Mouse (Mus musculus): Measurements from ENCODE around the gene Gm45713.
"Not testable (repeated sequence)": the region's sequence is repeated elsewhere in the genome, so short reads cannot be mapped to it uniquely, and the experiment has no call there.

The Gm45713 gene

DNA sequence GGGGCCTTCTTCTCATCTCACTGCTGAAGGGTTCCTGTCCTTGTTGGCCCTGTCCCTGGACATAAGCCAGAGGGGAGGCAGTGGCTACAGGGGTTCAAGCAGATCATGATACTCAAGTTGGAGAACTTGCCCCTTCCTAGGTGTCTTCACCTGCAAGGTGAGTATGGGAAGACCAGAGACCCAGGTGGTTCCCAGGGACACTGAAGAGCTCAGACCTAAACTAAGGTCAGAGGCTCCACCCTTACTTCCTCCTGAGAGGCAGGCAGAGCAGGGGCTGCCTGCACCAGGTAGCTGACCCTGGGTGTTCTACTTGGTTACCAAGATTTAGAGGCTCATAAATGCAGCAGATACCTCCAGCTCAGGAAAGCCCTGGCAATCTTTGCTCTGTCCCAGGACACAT, 14.1 kb downstream of the Gm45713 start:
- DNase-seq: no peak

DNA sequence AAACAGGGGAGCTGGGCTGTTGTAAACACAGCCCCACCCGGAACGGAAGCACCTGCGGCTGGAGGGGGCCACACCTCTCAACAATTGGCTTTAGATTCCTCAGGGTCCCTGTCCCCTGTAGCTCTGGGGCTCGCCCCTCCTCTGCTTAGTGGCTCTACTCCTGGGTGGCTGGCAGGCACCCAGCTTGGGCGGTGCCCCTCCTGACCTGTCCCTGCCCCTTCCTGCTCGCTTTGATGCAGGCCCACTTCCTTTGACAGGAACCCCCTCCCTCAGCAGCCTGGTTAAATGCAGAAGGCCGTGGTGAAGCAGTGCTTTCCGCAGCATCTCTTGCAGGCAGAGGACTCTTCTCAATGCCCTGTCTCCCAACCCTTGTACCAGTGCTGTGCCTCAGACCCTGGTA, 14.6 kb downstream of the Gm45713 start:
- DNase-seq: no peak

DNA sequence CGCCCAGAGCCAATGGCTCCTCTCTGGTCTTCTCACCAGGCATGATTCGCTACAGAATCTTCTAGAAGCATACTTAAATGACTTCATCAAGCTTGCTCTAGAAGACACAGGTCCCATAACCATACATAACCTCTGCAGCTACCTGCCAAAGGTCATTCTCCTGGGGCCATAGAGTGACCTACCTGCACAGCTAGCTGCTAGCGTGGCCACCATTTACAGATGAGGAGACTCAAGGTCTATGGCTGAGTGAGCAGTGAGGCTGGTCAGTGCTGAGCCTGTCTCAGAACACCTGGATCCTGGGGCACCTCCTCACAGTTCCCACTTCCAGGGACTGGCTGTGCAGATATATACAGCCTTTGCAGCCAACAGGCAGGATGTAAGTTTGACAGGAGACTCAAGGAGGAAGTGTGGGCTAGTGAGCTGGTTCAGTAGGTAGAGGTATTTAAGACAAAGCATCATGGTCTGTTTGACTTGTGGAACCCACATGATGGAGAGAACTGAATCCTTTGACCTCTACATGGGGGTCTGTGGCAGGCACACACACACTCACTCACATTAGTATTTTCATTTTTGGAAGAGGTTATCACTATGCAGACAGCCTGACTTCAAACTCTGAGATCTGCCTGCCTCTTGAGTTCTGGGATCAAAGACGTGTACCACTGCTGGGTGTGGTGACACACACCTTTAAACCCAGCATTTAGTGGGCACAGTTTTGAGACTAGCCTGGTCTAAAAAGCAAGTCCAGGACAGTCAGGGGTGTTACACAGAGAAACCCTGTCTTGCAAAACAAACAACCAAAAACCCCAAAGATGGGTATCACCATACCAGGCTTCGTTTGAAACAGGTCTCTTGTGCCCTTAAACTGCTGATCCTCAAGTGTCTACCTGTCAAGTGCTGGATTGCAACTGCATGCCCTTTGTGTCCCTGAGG, 16.0 kb downstream of the Gm45713 start:
- no peak for DNase-seq

DNA sequence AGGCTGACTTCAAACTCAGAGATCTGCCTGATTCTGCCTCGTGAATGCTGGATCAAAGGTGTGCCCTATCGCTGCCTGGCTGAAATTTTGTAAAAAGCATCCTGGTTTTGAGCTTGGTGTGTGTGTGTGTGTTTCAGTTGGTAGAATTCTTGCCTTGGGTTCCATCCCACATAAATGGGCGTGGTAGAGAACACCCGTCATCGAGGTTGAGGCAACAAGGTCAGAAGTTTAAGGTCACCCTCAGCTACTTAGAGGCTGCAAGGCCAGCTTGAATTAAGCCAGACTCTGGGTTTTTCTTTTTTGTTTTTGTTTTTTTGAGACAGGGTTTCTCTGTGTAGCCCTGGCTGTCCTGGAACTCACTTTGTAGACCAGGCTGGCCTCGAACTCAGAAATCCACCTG, 17.7 kb downstream of the Gm45713 start:
- DNase-seq: no peak

DNA sequence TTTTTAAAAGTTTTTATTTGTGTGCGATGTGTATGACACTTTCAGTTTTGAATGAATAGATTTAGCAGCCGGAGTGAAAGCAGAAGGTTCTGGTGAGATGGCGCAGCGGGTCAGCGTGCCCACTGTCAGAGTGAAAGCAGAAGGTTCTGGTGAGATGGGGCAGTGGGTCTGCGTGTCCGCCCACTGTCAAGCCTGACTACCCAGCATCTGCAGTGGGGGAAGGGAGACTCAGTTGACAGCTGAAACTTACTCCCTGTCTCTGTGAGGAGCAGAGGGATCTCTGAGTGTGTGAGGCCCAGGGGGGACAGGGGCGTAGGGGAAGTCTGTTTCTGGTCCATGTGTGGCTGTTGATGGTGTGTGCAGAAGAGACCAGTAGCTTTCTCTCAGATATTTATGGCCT, 18.5 kb downstream of the Gm45713 start:
- no peak for DNase-seq

DNA sequence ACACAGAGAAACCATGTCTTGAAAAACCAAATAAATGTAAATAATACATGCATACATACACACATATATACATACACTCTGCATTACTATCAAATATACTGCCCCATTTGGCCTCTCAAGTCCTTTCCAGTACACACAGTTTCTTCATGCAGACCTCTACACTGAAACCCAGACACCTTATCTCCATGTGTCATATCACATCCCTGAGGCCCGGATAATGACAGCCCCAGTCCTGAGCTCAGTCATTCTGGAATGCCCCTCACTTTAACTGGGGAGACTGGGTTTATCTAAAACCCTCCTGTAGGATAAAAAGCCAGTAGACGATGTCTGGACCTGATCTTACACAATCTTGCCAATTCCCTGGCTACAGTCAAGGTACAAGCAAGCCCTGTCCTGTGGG, 22.6 kb downstream of the Gm45713 start:
- no peak for DNase-seq

DNA sequence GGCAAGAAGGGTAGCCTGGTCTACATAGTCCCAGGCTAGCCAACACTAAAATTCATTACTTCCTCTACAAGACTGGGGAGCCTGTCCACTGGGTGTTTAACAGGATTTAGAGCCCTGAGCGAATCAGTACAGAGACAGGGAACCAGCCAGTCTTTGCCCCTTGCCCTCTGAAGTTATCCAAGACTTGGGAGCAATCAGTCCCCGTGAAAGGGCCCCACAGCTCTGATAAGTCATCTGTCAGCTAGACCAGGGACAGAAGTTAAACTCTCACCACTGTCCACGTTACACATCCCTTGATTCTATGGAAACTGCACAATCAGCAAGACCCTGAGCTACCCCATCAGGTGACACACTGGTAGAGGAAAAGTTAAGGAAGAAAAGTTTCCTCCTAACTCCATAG, 23.5 kb downstream of the Gm45713 start:
- no peak for DNase-seq

DNA sequence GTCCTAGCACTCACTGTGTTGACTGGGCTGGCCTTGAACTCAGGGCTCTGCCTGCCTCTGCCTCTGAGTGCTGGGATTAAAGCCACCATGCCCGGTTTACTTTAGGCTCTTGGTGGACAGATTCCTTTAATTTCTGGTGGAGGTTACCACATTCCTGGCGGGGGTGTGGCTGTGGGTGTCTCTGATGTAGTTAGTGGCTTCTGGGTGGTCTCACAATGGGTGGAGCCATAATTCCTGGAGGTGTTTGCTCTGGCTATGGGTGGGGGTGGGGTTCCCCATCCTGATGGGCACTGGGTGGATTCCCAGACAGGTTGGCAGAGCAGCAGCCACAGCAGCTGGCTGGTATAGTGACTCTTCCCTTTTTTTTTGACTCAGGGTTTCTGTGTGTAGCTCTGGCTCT, 24.1 kb downstream of the Gm45713 start:
- DNase-seq: no peak

DNA sequence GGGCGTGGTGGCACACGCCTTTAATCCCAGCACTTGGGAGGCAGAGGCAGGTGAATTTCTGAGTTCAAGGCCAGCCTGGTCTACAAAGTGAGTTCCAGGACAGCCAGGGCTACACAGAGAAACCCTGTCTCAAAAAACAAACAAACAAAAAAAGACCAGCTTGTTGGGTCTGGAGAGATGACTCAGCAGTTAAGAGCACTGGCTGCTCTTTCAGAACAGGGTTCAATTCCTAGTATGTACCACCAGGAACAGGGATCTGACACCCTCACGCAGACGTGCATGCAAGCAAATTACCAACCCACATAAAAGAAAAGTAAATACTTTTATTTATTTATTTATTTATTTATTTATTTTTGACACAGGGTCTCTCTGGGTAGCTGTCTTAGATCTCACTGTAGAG, 25.9 kb downstream of the Gm45713 start:
- DNase-seq: not testable (repeated sequence)

DNA sequence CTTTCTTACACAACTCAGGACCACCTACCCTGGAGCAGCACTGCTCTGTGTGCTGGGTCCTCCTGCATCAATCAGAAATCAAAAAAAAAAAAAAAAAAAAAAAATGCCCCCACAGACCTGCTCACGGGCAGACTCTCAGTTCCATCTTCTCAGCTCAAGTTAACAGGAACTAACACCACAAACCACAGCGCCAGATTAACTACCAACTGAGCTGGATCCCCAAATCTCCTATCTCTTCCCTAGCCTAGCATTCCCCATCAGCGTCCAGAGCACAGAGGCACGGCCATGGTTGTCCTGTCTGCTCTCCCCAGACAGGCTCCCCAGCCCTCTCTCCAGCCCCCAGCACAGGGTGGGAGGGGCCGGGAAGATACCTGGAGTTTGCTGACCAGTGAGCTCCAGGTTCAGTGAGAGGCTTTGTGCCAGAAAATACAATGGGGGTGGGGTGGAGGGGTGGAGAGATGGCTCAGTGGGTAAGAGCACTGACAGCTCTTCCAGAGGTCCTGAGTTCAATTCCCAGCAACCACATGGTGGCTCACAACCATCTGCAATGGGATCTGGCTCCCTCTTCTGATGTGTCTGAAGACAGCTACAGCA, 28.9 kb downstream of the Gm45713 start:
- no peak for DNase-seq

DNA sequence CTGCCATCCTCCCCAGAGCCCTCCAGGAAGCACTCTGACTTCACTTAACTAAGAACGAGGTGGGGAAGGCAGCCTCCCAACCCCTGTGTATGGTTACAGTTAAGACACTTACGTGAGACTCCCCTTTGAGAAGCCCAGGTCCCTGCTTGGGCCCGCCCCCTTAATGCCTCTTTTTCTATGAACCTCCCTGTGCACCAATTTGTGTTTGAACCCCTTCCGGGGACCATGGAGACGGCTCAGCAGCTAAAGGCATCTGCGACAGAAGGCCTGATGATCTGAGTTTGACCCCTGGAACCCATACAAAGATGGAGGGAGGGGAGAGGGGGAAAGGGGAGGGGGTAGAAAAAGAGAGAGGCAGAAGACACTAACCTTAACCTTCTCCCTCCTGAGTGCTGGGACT, 29.6 kb downstream of the Gm45713 start:
- no peak for DNase-seq

DNA sequence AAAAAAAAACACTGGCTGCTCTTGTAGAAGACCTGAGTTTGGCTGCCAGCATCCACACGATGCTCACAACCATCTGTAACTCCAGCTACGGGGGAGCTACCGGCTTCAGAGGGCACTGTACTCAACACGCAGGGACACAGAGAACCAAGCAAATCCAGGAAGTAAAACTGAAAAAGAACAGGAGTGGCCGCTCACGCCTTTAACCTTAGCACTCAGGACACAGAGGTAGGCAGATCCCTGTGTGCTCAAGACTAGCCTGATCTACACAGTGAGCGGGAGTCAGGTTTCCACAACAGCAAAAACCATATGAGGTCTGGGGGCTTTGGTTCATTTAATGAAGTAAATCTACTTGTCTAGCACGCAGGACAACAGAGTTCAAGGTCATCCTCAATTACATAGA, 30.5 kb downstream of the Gm45713 start:
- DNase-seq: no peak

DNA sequence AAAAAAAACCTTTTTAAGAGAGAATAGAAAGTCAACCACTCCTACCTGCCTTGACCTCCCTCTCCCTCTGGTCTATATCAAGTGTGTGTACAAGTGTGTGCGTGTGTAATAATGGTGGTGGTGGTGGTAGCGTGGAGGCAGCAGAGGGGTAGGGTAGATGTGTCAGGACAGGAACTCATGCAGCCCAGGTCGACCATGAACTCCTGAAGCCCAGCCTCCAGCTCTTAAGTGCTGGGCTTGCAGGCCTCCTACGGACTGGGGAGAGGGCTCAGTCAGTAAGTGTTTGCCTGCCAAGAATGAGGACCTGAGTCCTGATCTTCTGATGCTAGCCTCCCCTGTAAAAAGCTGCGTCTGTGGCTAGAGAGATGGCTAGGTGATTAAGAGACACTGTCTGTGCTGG, 31.1 kb downstream of the Gm45713 start:
- DNase-seq: no peak

DNA sequence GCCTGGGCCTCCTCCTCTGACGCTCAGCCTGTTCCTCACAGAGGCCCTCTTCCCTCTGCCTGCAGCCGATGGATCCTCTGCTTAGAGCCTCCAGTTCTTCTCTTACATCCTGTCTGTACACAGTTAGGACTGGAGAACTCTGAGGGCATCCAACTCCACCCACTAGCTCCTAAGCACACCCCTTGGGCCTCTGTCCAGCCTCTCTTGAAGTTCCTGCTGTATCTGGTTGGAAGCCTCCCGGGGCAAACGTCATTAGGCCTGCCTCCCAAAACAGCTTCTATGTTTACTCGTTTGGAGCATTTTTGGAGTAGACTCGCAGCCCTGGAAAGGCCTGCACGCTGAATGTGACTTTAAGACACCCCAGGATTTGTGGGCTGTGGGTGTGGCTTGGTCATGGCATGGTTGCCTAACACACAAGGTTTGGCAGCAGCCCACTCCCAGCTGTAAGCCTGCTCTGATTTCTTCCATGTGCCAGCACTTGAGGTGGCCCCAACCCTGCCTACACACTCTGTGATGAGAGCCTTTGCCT, 32.3 kb downstream of the Gm45713 start, which contains the start of gene Fcgrt:
Gene Fcgrt, minus strand, starts transcription at position 200 of the 529 bp plus-strand sequence.
- peak; percentile 41 for DNase-seq

DNA sequence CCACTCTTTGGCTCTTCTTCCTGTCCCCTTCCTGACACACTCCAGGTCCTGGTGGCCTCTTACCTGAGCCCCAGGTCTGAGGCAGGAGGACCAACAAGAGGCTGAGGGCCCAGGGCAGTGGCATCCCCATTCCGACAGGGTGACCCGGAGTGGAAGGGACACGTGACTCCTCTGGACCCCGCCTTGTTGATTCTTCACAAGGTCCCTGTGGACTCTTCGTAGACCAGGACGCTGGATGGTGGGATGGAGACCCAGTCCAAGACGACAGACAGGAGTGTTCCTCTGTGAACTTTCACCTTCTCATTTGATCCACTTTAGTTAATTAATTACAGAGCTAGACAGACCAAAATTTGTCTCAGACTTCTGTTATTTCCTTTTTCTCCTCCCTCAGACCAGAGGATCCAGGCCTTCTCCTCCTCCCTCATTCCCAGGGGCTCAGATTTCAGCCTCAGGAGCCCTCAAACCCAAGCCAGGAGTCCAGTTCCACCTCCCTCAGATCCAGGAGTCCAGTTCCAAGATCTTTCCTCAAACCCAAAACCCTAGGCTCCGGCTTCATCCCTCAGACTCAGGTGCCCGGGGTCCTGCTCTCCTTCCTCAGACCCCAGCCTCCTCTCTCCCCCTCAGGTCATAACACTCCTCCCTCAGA, 33.0 kb downstream of the Gm45713 start:
- no peak for DNase-seq

DNA sequence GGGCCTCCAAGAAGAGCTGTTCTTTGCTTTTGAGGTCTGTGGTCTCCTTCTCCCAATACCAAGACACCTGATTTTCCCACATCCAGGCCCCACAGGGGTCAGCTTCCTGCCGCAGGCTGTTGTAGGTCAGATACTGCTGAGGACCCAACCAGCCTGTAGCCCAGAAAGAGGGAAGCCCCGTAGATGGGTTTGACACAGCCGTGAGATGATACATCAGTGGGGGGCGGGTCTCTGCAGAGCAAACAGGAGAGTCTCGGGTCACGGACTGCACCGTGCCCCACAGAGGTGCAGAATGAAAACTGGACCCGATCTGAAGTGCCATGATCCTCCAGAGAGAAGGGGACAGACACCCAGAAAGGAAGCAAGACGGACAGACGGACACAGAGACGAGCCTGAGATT, 33.6 kb downstream of the Gm45713 start:
- no peak for DNase-seq

DNA sequence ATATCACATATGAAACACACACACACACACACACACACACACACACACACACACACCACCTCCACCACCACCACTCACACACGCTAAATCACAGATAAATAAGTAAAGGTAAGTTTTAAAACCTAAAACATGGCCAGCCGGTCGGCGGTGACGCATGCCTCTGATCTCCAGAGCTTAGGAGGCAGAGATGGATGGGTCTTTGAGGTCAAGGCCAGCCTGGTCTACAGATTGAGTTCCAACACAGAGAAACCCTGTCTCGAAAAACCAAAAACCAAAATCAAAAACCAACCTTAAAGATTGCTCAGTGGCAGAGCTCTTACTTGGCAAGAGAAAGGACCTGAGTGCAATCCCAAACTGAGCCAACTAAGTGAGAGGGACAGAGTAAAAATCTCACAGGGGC, 36.0 kb downstream of the Gm45713 start:
- DNase-seq: no peak

DNA sequence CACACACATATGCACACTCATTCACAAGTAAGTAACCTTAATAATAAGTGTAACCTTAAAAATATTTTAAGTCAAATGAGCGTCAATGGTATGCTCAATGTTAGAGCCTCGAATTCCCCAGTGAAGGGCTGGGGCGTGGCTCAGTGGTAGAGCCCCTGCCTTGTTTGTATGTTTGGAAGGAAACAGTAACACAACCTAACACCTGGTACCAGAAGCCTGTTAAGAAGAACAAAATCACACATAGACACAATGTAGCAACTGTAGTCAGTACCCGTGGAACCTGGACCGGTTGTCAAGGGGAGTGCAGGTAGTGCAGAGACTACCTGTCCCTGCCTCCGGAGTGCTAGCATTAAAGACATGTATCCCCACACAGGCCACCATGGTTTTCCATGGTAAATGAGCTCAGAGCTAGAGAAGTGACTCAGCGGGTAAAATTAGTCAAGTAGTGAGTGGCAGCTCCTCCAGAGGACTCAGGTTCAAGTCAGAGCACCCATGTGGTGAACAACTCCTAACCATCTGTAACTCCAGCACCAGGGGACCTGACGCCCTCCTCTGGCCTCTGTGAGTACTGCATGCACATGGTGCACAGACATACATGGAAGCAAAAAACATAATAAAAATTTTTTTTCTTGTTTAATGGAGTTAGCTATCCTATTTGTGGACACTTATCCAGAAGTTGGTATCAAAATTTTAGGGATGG, 37.3 kb downstream of the Gm45713 start:
- no peak for DNase-seq

DNA sequence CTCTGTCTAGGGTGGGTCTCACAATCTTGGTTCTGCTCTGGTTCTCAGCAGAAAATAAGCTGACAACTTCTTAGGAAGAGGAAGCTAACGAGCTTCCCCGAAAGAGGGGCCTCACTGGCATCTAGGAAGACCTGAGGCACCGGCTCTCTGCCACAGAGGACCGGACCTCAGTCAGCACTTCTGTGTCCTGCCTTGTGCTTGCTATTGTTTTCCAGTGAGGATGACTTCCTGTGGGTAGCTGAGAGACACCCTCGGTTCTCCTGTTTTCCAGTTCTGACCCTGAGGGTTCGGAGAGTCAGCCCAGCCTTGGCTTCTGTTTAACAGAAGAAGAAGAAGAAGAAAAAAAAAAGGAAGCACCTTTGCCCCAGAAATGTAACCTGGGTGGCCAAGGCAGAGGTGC, 38.6 kb downstream of the Gm45713 start:
- no peak for DNase-seq

DNA sequence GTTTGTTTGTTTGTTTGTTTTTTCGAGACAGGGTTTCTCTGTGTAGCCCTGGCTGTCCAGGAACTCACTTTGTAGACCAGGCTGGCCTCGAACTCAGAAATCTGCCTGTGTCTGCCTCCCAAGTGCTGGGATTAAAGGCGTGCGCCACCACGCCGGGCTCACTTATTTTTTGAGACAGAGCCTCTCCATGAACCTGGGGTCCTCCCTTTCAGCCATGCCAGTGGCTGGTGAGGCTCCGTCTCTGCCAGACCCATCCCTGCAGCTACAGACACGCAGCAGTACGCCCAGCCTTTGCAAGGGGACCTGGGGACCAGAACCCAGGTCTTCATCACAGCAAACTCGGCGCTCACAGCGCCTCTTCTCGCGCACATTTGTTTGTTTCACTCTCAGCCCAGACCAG, 40.1 kb downstream of the Gm45713 start:
- not testable (repeated sequence) for DNase-seq

DNA sequence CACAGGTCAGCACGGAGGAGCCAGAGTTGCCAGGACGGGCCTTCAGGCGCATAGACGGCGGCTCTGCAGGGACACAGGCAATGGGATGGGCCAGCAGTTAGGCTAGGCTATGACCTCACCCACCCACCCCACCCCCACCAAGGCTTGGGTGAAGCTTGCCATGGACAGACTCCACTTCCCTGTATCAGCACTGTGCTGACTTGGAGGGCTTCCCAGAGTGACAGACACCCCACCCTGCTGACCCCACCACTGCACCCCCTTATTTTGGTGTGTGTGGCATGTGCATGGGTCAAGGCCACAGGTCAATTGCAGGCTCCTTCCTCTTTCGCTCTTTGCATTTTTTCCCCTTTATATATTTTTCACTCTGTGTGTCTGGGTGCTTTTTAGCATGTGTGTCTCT, 40.7 kb downstream of the Gm45713 start:
- no peak for DNase-seq

DNA sequence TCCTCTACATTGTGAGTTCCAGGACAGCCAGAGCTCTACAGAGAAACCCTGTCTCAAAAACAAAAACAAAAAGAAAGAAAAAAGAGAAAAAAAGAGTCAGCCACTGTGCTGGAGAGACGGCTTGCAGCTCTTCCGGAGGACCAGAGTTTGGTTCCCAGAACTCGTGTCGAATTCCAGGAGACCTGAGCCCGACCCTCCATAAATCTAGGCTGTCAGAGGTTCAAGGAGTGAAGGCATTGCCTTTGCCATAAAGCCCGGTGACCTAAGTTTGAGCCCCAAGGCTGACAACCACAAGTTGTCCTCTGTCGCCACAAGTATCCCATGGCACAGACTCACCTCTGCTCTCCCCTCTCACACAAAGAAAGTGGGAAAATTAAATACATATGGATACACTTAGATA, 41.9 kb downstream of the Gm45713 start:
- DNase-seq: no peak

DNA sequence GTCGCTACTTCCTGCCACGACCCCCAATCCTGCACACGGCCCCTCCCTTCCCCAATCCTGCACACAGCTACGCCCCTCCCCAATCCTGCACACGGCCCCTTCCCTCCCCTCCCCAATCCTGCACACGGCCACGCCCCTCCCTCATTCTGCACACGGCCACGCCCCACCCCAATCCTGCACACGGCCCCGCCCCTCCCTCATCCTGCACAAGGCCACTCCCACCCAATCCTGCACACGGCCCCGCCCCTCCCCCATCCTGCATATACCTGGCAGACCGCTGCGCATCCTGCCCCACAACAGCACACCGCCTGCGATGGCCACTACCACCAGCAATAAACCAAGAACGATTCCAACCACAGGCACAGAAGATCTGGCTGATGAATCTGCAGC, 42.5 kb downstream of the Gm45713 start:
- no peak for DNase-seq
